Mouse (Mus musculus): ENCODE results near the gene Dmd.

The Dmd gene

GRCm38 (mm10) chrX:85048141-85049110, 2099.8 kb downstream of the Dmd start:
- no peak for DNase-seq (ENCODE audit: low read depth, low spot score)

DNA sequence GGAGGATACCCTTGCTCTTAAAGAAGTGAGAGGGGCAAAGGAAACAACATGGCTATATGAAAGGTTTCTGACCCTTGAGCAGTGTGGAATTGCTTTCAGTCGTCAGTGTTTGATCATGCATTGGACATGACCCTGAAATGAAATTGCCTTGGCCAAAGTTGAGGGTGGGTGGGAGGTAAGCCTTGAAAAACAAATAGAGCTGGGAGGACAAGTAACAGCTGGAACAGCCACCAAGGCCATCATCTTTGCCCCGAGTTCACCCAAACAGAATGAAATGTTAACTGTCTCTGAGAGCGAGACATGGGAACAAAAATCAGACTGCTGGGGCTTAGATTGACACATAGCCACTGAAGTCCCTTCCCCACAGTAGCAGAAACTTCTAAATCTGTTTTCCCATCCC, 2100.9 kb downstream of the Dmd start:
- DNase-seq (ENCODE audit: low read depth, low spot score): no peak

- DNase-seq (ENCODE audit: low read depth, low spot score): no peak
These were observed 2124.9 kb downstream of the Dmd start for GRCm38 (mm10) chrX:85073602-85074001.

GRCm38 (mm10) chrX:85076845-85077244, 2128.2 kb downstream of the Dmd start:
- no peak for DNase-seq (ENCODE audit: low read depth, low spot score)

DNA sequence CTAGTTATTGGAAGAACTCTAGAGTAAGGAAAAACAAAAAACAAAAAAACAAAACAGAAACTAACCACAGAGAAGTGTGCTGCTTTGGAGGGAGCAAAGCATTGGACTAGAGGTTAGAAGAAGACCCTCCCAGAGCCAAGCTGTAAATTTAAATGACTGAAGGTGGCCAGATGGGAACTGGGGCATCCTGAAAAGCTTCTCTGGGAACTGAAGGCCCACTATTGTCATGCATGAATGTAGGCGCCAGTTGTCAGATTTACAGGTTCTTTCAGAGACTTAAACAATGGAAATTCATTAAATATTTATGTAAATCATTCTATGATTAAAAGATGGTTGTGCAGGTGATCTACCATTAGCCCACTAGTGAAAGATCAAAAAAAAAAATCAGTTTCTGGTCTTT, 2128.9 kb downstream of the Dmd start:
- no peak for DNase-seq (ENCODE audit: low read depth, low spot score)

DNA sequence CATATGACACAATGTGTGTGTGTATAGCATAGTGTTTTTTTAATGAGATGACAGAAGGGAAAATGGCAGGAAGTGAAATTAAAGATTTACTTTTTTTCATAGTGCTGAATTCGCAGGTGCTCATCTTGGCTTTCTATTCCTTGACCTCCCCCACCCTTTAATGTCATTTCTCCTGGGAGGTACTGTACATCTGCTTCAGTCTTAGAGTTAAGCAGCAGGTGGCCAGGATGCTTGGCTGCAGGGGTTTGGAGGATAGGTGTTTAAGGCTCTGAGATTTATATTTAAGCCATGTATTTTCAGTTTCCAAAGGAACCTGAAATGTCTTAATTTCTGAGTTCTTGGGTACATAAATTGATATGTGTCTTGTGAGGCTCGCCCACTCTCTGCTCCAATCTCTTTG, 2130.5 kb downstream of the Dmd start:
- no peak for DNase-seq (ENCODE audit: low read depth, low spot score)

- DNase-seq (ENCODE audit: low read depth, low spot score): no peak
These were observed 2135.8 kb downstream of the Dmd start for GRCm38 (mm10) chrX:85084237-85085153.

DNA sequence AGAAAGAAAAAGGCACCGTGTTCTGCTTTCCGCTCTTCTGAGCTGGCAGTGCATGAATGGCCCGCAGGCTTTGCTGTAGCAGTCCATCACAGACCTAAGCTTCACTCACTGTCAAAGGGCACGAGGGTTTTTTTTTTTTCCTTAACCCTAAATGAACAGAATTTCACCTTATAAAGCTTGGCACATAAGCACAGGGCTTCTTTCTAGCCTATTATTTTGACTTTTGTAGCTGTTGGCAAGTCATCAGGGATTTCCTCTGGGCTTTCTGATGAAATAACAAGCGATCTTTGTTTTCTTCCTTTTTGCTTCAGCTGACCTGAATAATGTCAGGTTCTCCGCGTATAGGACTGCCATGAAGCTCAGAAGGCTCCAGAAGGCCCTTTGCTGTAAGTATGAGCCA, 2140.8 kb downstream of the Dmd start:
- DNase-seq (ENCODE audit: low read depth, low spot score): no peak

DNA sequence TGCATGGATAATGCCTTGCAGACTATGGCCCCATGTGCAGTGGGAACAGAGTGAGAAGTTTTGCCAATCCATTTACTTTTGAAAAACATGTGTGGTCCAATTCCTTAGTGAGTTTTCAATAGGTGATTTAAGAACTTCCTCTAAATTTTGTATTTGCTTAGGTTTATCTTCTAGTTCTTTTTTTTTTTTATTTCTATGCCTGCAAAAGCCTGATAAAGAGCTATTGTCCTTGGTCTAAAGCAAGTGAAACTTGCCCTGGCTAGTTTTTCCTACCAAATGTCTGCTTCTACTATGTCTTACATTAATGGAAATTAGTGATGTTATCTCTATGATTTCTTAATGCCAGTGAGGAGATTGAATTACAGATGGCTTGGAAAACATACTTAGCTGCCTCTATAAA, 2144.7 kb downstream of the Dmd start:
- no peak for DNase-seq (ENCODE audit: low read depth, low spot score)

DNA sequence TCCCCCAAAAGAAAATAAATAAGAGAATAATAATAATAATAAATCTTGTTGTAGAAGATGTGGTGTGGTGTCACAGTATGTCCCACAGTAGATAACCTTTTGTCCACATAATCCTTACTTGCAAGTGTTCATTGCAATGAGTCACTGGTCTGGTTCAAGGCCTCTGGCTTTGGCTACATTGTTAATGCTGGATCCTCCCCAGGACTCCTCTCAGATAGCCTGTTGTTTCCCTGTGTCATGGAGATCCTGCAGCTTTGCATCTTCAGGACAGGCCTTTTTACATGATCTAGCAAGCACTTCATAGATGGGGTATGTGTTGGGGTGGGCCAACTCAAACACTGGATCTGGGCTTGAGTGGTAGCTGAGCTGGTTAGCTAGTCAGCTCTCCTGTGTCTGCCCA, 2150.0 kb downstream of the Dmd start:
- DNase-seq (ENCODE audit: low read depth, low spot score): no peak

DNA sequence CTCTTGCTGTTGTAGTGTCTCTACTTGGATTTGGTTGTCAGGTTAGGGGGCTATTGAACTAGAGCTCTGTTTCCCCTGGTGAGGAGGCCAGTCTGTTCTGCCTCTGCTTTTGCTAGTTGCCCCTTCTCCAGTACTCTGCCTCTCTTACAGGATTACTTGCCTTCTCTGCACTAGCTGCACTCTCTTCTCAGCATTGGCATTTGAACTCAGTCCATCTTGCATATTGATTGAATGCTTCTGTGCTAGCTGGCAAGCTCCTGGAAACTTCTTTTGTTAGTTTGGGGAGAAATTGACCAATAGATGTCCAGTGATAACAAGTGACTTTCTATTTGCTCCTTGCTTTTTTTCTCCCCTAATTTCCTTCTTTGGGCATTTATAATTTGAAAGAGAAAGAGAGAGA, 2163.7 kb downstream of the Dmd start:
- DNase-seq (ENCODE audit: low read depth, low spot score): no peak

- DNase-seq (ENCODE audit: low read depth, low spot score): no peak
These were observed 2184.0 kb downstream of the Dmd start for GRCm38 (mm10) chrX:85132706-85133105.

DNA sequence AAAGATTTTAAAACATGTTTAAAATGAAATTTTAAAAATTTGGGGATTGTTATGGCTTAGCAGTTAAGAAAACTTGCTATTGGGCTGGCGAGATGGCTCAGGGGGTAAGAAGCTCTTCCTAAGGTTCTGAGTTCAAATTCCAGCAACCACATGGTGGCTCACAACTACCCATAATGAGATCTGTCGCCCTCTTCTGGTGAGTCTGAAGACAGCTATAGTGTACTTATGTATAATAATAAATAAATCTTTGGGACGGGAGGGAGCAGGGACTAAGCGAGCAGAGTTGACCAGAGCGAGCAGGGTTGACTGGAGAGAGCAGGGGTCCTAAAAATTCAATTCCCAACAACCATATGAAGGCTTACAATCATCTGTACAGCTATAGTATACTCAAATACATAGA, 2188.6 kb downstream of the Dmd start:
- DNase-seq (ENCODE audit: low read depth, low spot score): no peak

DNA sequence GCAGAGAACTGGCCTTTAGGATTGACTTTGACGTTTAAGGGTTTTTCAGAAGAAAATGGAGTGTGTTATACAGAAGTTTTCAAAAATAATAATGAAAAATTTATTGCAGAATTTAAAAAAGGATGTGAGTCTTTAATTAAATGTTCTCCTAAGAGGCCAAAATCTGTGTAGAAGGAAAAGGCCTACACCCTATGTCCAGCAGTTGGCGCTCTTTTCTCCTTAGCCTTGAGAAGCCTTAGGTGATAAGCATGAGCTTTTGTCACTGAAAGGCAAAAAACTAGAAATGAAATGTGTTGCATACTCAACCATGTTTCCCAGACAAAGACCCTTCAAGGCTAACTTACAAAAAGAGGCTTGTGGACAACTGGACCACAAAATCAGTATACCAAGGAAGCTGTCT, 2222.6 kb downstream of the Dmd start:
- DNase-seq (ENCODE audit: low read depth, low spot score): no peak

DNA sequence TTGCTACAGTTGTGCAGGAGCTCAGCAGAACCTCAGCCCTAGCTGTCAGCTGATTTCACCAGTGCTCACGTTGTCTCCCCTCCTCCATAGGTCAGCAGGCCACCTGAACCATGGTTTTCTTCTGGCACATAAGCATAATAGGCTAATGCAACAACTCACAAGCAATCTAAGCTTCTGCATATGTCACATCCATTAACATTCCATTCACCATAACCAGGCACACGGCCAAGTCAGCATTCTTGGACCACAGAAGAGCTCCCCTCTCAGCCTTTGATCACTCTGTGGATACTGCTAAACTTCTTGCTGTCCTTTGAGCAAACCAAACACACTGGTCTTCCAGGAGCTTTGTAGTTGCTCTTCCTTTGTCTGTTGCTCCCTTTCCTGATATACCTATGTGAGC, 2238.9 kb downstream of the Dmd start:
- no peak for DNase-seq (ENCODE audit: low read depth, low spot score)

DNA sequence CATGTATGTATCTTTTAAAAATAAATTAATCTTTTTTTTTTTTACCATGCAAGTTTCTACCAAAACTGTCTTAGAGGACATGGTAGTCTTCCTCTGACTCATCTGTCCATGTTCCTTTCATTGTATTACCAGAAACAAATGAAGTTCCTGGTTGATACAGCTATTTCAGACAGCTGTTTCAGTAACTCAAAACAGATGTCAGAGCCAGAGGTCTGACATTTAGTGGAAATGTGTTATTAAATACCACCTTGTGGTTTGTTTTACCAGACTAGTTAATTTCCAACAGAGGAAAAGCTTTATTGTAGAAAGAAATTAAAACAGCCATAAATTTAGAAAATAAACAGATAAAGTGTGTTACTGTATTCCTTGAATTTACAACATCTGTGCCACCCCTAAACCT, 2245.2 kb downstream of the Dmd start:
- no peak for DNase-seq (ENCODE audit: low read depth, low spot score)

- no peak for DNase-seq (ENCODE audit: low read depth, low spot score)
These were observed 2249.0 kb downstream of the Dmd start for GRCm38 (mm10) chrX:85197688-85198087.

DNA sequence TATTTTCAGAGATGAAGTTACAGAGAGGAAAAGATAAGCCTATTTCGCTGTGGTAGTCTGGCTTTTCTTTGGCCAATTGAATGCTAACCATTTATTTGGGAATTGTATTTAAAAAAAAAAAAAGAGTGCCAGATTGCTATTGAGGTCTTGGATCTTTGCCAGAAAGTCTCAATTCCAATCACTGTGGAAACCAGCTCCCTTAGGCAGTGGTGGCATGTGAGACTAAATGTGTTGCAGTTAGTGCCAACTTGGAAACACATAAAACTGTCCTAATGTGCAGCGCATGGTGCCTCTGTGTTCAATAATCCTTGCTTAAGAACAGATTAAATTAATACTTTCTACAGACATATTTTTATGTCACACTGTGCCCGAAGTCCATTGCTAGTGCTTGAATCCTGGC, 2250.7 kb downstream of the Dmd start:
- DNase-seq (ENCODE audit: low read depth, low spot score): no peak

DNA sequence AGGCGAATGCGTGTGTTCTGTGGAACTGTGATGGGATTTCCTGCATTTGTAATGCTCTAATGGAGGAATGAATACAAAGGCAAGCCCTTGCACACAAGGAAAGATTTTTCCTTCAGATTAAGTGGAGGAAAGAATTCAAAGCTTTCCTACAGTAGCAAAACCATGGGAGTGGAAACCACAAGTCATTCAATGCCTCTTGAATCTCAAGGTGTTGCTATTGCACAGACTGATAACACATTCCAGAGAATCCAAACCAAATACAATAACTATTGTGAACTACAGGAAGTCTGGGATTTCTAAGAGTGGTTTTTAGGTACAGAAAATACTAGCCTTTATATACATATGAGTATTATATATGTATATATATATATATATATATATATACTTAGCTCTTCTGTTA, 2258.3 kb downstream of the Dmd start:
- DNase-seq (ENCODE audit: low read depth, low spot score): no peak

- no peak for DNase-seq (ENCODE audit: low read depth, low spot score)
These were observed 2278.2 kb downstream of the Dmd start for GRCm38 (mm10) chrX:85226883-85227282.

DNA sequence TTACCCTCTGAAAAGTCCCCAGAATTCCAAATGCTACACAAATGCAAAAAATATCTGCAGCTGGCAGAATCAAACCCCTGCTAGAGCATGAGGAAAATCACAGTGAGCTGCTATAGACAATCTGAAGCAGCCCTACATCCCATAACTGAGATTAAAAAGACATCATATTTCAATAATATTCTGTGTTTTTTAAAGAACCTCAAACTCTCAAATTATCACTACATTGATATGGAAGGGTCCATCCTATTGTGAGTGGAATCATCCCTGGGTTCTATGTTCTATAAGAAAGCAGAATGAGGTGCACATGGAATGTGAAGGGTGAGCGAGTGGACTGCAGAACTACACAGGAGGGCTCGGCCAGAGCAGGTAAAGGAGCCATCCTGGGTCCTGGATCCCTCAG, 2300.7 kb downstream of the Dmd start, which contains the start of gene Fthl17a:
Gene Fthl17a, plus strand, starts transcription at position 301 of the 400 bp plus-strand sequence.
- no peak for DNase-seq (ENCODE audit: low read depth, low spot score)
